Mouse (Mus musculus): ENCODE results near the gene Nol10. TPM values are rescaled to one million over a fixed set of nuclear protein-coding genes. Genes with fewer than 3 reads are reported as not detected.
A peak's percentile ranks its signal among the peaks of the same experiment; 100 is the strongest.

Nol10 gene
- total RNA-seq, 2 experiments from 2014 or later: 6.0 to 10.6 TPM

DNA sequence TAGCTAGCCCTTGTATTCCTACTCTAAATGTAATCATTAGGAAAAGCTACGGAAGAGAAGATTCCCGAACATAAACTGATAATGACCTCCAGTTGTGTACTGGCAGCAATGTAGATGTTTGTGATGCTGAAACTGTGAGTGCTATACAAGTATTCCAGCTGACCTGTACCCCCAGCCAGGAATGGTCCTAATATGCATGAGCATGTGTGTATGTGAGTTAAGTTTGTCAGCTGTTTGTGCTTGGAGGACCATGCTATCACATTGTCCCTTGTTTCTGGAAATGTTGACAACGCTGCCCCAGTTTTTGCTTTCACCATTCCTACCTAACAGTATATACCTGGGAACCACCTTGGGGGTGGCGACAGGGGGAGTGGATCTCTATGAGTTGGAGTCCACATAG, 55.7 kb downstream of the Nol10 start:
- no peak for ATAC-seq (ENCODE audit: poor library complexity, severe bottlenecking)

DNA sequence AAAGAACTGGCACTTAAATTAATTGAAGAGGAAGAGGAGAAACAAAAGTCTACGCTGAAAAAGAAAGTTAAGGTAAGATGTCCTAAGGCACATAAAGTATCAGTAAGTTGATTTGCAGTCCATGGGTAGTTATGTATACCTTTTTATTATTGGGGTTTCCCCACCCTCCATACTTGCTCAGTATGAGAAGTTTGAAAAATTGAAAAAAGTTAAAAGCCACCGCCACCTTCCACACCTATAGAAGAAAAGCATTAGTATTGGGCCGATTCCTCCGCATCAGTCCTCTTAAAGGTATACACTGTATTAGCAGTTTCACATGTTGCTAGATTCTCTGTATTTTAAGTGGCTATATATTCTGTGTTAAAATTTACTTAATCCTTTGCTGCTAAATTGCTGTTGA, 58.6 kb downstream of the Nol10 start:
- ATAC-seq (ENCODE audit: poor library complexity, severe bottlenecking): no peak

DNA sequence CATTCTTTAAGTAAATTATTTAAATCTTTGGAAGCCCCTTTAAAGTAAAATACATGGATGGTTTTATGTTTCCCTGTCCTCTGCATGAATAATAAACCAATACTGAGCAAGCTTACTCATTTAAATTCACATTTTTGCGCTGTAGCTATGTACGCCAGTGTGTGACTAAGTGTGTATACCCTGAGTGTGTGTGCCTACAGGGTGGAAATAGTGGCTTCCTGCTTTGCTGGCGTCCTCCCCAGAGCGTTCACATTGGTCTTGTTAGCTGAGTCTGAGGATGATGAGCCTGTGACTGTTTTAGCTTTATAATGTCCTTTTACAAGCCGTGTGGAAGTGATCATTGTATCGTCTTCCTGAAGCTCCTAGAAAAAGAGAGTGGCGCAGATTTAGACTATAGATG, 60.1 kb downstream of the Nol10 start:
- ATAC-seq (ENCODE audit: poor library complexity, severe bottlenecking): no peak

GRCm38 (mm10) chr12:17411242-17411641, 63.0 kb downstream of the Nol10 start:
- no peak for ATAC-seq (ENCODE audit: poor library complexity, severe bottlenecking)

DNA sequence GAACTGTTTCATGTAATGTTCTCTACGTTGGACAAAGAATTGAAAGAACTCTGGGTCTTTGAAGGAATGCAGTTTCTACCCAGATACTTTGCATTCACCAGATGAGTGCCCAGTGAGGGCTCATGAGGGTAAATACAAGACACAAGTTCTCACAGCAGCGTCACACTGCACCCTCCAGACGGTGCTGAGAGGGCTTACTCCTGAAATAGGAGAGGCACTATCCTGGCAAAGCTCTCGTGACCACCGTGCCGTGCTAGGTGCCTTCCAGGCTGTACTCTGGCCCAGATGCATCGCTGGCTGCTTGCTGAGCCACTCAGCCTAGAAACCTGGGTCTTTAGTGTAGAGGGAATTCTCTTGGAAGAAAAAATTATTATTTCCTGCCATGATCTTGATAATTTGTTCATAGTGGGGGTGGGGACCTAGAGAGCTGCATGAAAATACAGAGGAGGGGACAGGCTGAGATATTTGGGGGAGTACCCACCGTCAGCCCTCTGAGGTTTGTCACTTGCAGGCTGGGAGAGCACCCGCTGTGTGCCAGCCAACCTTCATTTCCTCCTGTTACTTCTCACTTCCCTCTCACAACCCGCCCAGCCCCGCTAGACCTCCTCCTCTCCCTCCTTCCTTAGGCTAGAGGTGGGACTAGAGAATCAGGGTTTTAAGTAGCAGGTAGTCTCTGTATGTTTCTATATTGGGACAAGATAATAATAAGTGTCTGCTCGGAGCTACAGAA, 63.7 kb downstream of the Nol10 start:
- peak; percentile 84 for ATAC-seq (ENCODE audit: poor library complexity, severe bottlenecking)

- no peak for ATAC-seq (ENCODE audit: poor library complexity, severe bottlenecking)
These were observed 66.5 kb downstream of the Nol10 start for GRCm38 (mm10) chr12:17414734-17415133.

DNA sequence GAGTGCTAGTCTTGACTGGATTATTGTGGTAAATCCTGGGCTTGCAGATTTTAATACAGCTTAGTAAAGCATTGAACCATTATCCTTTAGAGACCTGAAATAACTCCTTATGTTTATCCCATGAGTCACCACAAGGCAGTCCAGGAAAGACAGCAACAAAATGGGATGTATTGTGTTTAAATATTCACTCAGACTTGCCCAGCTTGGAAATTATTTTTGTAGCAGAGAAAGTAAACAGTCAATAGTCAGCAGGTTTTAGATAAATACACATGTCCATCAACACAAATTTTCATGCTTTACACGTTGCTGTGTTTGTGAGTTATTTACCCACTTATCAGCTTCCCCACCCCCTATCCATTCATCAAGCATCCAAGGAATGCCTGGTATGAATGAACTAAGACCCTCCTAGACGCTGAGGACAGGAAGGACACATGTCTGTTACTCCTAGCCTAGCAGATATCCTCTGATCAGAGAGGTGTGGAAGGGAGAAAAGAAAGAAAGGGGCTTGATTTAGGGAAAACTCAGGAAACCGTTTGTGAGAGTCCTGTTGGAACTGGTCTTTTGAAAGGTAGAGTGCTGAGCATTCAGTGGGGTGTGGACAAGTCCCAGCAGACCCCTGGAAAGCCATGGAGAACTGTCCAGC, 72.0 kb downstream of the Nol10 start:
- ATAC-seq (ENCODE audit: poor library complexity, severe bottlenecking): no peak

GRCm38 (mm10) chr12:17425254-17426169, 77.3 kb downstream of the Nol10 start:
- ATAC-seq (ENCODE audit: poor library complexity, severe bottlenecking): no peak

- ATAC-seq (ENCODE audit: poor library complexity, severe bottlenecking): no peak
These were observed 78.5 kb downstream of the Nol10 start for GRCm38 (mm10) chr12:17426735-17427134.

DNA sequence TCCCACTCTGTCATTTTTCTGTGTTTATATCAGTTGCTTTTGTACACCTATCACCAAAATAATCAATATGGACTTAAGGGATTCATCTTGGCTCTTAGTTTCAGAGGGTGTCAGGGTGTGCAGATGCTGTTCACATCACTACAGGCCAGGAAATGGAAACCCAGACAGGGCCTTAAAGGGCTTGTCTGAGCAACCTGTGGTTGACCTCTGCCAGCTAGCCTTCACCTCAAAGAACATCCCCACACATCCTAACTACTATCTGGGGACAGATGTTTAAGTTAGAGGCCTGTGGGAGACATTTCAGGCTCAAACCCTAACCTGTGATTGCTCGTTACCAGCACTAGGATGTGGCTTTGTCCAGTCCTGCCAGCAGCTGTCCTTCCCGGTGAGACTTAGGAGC, 82.3 kb downstream of the Nol10 start:
- no peak for ATAC-seq (ENCODE audit: poor library complexity, severe bottlenecking)

DNA sequence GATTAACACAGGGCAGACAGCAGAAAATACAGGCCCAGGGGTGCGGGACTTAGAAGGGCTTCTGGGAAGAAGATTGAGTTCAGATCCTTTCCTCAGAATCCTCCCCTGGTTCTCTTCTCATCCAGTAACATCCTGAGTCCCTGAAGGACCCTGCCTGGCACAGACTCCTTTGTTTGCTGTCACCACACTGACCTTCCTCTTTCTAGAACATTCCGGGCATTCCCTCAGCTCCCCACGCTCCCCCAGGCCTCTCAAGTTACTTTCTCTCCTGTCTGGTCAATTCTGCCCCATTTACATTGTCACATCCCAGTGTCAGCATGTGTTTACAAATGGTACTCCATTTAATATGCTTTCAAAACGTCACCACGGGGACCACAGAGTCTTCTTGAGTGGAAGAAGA, 82.9 kb downstream of the Nol10 start:
- ATAC-seq (ENCODE audit: poor library complexity, severe bottlenecking): no peak

- no peak for ATAC-seq (ENCODE audit: poor library complexity, severe bottlenecking)
These were observed 83.6 kb downstream of the Nol10 start for GRCm38 (mm10) chr12:17431812-17432332.

DNA sequence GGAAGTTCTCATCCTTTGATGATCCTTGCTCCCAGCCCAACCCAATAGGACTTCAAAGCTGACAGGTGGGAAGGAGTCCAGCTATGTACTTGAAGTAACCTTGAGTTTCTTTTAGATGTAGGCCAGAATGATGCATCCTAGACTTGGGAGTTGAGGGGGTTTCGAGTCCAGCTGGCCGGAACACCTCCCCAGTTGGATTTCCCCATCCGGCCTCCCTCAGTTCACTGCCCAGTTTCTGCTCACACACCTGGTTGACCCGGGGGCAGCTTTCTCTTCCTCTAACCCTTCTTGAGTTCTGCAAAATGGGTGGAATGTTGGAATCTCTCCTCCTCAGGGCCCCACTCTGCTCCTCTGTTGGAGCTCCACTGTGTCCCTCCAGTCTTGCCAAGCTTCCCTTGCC, 85.5 kb downstream of the Nol10 start:
- ATAC-seq (ENCODE audit: poor library complexity, severe bottlenecking): no peak

DNA sequence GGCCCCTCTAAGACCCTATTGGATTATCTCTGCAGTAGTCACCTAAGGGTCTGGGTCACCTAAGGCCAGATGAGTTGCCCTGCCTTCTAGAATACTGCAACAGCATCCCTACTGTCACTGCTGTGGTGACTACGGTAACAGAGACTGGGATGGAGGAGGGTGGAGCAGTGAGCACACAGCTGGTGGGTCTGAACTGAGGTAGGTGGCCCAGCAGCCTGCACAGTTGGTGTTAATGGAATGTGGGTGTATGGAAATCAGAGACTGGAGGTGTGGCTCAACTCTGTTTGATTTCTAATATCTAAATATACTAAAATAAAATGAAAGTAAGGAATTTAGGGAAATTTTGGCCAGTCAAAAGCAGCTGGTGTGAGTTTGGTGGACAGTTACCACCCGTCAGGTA, 88.2 kb downstream of the Nol10 start:
- ATAC-seq (ENCODE audit: poor library complexity, severe bottlenecking): no peak

DNA sequence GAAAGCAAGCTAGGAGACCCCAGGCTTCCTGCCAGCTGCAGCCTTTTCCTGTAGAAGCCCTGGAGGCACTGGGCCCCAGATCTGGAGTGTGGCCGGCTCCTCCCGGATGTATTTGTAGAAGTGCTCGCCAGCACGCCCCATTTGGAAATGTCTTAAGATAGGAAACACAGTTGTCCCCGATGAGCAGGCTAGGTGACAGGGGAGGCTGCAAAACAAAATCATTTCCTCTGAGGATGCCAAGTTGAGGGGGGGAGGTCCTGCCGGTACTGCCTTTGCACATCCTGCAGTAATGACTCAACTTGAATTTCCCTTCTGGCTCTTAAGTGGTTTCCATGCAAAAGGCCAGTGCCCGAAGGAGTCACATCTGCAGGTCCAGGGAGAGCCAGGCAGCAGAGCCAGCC, 92.0 kb downstream of the Nol10 start:
- no peak for ATAC-seq (ENCODE audit: poor library complexity, severe bottlenecking)

DNA sequence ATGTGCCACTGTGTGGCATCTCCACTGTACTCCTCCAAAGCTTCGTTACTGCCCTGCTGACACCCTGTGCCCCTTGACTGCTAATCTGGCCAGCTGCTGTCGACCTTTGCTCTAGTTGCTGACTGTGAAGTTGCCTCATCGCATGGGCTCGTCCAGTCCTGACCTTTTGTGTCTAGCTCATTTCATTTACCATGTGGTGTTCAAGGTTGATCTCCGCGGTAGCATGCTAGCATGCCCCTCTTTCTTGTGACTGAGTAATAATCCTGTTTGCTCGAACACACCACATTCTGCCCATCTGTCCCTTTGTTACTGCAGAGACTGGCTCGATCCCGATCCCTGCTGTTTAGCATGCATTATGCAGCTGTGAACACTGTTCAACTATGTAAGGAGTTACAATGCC, 93.2 kb downstream of the Nol10 start:
- no peak for ATAC-seq (ENCODE audit: poor library complexity, severe bottlenecking)

DNA sequence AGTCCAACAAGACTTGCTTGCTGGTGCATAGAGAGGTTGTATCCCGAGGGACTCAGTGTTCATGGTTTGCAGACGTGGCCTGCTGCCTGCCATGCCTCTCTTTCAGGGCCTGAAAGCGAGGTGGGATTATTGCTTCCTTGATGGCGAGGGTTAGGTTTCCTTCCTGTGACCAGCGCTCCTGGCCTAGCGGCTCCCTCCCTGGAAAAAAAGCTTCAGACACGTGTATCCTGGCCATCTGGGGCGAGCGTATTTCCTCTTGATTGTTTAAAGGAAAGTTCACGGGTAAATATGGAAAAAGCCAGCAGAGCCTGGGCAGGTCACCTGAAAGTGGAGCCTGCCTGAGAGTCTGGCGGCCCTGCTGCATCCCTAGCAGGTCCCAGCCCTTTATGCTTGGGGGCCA, 96.1 kb downstream of the Nol10 start:
- ATAC-seq (ENCODE audit: poor library complexity, severe bottlenecking): no peak

GRCm38 (mm10) chr12:17445251-17445650, 97.0 kb downstream of the Nol10 start:
- no peak for ATAC-seq (ENCODE audit: poor library complexity, severe bottlenecking)

- no peak for ATAC-seq (ENCODE audit: poor library complexity, severe bottlenecking)
These were observed 100.5 kb downstream of the Nol10 start for GRCm38 (mm10) chr12:17448781-17449180.

DNA sequence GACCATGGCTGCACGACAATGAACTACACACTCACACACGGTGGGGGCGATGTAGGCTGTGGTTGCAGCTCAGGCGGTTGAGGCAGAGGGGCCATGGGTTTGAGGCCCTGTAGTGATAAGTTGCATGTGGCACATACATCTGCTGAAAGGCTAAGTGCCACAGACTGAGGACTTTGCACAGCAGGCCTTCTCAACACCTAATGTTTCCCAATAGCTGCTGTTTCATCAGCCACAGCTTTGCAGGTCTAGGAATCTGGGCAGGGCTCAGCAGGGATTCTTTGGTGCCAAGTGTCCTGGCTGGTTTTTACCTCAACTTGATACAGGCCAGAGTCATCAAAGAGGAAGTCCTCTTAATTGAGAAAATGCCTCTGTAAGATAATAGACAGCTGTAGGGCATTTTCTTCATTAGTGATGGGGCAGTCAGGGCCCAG, 101.4 kb downstream of the Nol10 start:
- no peak for ATAC-seq (ENCODE audit: poor library complexity, severe bottlenecking)

GRCm38 (mm10) chr12:17450503-17450902, 102.2 kb downstream of the Nol10 start:
- no peak for ATAC-seq (ENCODE audit: poor library complexity, severe bottlenecking)

Measured in megakaryocyte, adult 5-6 weeks (primary cell).